12 mouse cellular contexts compared by ENCODE assay signal in the genomic region with DNA sequence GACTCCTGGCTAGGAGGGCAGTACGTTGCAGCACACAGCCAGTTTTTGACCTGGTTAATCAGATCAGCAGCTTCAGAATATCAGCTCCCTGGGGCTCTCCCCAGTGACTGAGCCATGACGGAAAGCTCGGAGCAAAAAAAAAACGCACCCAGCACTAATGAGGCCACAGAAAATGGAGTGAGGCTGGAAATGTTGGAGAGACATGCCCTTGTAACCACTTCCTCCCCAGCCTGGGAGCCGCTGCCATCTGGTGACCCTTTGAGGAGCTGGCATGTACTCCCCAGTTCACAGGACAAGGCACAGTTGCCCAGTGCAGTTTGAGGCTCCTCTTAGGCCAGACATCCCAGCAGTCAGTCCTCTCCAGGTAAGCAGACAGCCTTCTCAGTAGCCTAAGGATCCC. TPM values are rescaled to one million over a fixed set of nuclear protein-coding genes. Genes with fewer than 3 reads are reported as not detected.
A peak's percentile ranks its signal among the peaks of the same experiment; 100 is the strongest.
DNase-seq lines count a peak whose midpoint lies in the region; ATAC-seq lines count a peak whose summit lies in the region.
"Had no signal": no experiment of that assay in that cellular context is flagged by ENCODE, and none has a peak within 500 bp of the region (broad histone marks: within the 10 kb centered on the region; RNA-seq: fewer than 3 reads in every experiment).

No protein-coding gene starts in this region.

- H3K9ac ChIP-seq in liver, embryonic 12.5 days = peak overlapping the region; percentile 35; the same call in 1 of the 2 replicates
- H3K9ac ChIP-seq in liver, embryonic 11.5 days (ENCODE audit: low read depth, low read length) = no peak overlapping the region
- H3K9ac ChIP-seq in embryonic facial prominence, embryonic 14.5 days (ENCODE audit: low read depth, low read length) = no peak overlapping the region
- H3K9ac ChIP-seq: forebrain, embryonic 15.5 days had no signal

- intact Hi-C loops in heart, postnatal 10 days (cut with DNase I) = no loop called here

- H3K4me3 ChIP-seq in liver, embryonic 12.5 days = no peak overlapping the region
- no peak overlapping the region for H3K4me3 ChIP-seq in liver, embryonic 11.5 days (ENCODE audit: low read depth, low read length)
- no peak overlapping the region for H3K4me3 ChIP-seq in embryonic facial prominence, embryonic 14.5 days (ENCODE audit: low read depth, low read length)
- H3K4me3 ChIP-seq: forebrain, embryonic 15.5 days had no signal

- 68% methylated on average over 5 of the region's 5 CpGs for WGBS in liver, embryonic 12.5 days (ENCODE audit: insufficient replicate concordance)
- WGBS in liver, embryonic 11.5 days = 81% methylated on average over 5 of the region's 5 CpGs
- WGBS in embryonic facial prominence, embryonic 14.5 days = 69% methylated on average over 5 of the region's 5 CpGs

- no peak for ATAC-seq in liver, embryonic 12.5 days
- ATAC-seq in liver, embryonic 11.5 days (replicated peaks; ENCODE audit: low FRiP score) = no peak
- ATAC-seq in embryonic facial prominence, embryonic 14.5 days (ENCODE audit: low read depth) = no peak
- ATAC-seq in CD4-positive, CD25-positive, alpha-beta regulatory T cell, adult 4 months = no peak

- peak overlapping the region; percentile 45 for H3K27ac ChIP-seq in liver, embryonic 12.5 days
- H3K27ac ChIP-seq in liver, embryonic 11.5 days (ENCODE audit: low read depth, low read length) = no peak overlapping the region
- peak overlapping the region; percentile 48 for H3K27ac ChIP-seq in embryonic facial prominence, embryonic 14.5 days (replicated peaks; ENCODE audit: low read depth, low read length)
- H3K27ac ChIP-seq: forebrain, embryonic 15.5 days had no signal

- H3K4me1 ChIP-seq in liver, embryonic 12.5 days = peaks cover 46% of the 10 kb centered on the region
- peaks cover 30% of the 10 kb centered on the region for H3K4me1 ChIP-seq in liver, embryonic 11.5 days (replicated peaks; ENCODE audit: control insufficient read depth, insufficient read depth, low read length)
- peaks cover 27% of the 10 kb centered on the region for H3K4me1 ChIP-seq in embryonic facial prominence, embryonic 14.5 days (ENCODE audit: control insufficient read depth, insufficient read depth, low read length)

- peak; percentile 40 for DNase-seq in cerebellum, adult 11 months
- no peak for DNase-seq in cerebellum, adult 8-10 months
- DNase-seq in liver, embryonic 11.5 days (ENCODE audit: low spot score) = no peak
- peak; percentile 51 for DNase-seq in MN1 (ENCODE audit: low spot score)
- DNase-seq in embryonic facial prominence, embryonic 14.5 days (ENCODE audit: low spot score) = no peak
- no peak for DNase-seq in heart, postnatal 10 days
- DNase-seq: adrenal gland, postnatal 25 days; B cell, adult 2 months; lung, adult 18-20 months had no signal

- H3K4me2 ChIP-seq in liver, embryonic 12.5 days = no peak overlapping the region
- H3K4me2 ChIP-seq in liver, embryonic 11.5 days = no peak overlapping the region
- H3K4me2 ChIP-seq in embryonic facial prominence, embryonic 14.5 days (ENCODE audit: low read depth, low read length) = no peak overlapping the region
- H3K4me2 ChIP-seq: forebrain, embryonic 15.5 days had no signal

- no peaks in the 10 kb centered on the region for H3K27me3 ChIP-seq in liver, embryonic 12.5 days (replicated peaks)
- no peaks in the 10 kb centered on the region for H3K27me3 ChIP-seq in liver, embryonic 11.5 days (replicated peaks; ENCODE audit: control insufficient read depth, insufficient read depth, low read length)
- H3K27me3 ChIP-seq in embryonic facial prominence, embryonic 14.5 days (replicated peaks; ENCODE audit: control insufficient read depth, insufficient read depth, low read length) = no peaks in the 10 kb centered on the region
- H3K27me3 ChIP-seq: forebrain, embryonic 15.5 days had no signal

- H3K36me3 ChIP-seq in liver, embryonic 12.5 days = peaks cover 62% of the 10 kb centered on the region
- peaks cover 33% of the 10 kb centered on the region for H3K36me3 ChIP-seq in liver, embryonic 11.5 days (ENCODE audit: control insufficient read depth, insufficient read depth, low read length)
- peaks cover 59% of the 10 kb centered on the region for H3K36me3 ChIP-seq in embryonic facial prominence, embryonic 14.5 days (ENCODE audit: control insufficient read depth, insufficient read depth, low read length)

- no peaks in the 10 kb centered on the region for H3K9me3 ChIP-seq in liver, embryonic 12.5 days (replicated peaks)
- H3K9me3 ChIP-seq in liver, embryonic 11.5 days (ENCODE audit: control insufficient read depth, low read length) = no peaks in the 10 kb centered on the region
- no peaks in the 10 kb centered on the region for H3K9me3 ChIP-seq in embryonic facial prominence, embryonic 14.5 days (ENCODE audit: control insufficient read depth, low read length)
- H3K9me3 ChIP-seq: forebrain, embryonic 15.5 days had no signal

RNA-seq across cellular contexts. Expression of gene Inpp5e, which starts 1.1 kb away (rescaled TPM):
- polyA plus RNA-seq in liver, embryonic 12.5 days (2016; fragmentation: Nextera tagmentation; extraction: Ambion mirVana) = 10.1 and 12.3 TPM in 2 replicates
- polyA plus RNA-seq in liver, embryonic 11.5 days (2014; fragmentation: Nextera tagmentation; extraction: Ambion mirVana) = 17.7 and 19.2 TPM in 2 replicates
- 16.3 and 17.8 TPM in 2 replicates for polyA plus RNA-seq in embryonic facial prominence, embryonic 14.5 days (2014; fragmentation: Nextera tagmentation; extraction: Ambion mirVana)
- polyA plus RNA-seq in CD4-positive, CD25-positive, alpha-beta regulatory T cell, adult 4 months (2017; shearing (Covaris generic)) = 10 to 100 TPM in 1 of 2 experiments, 1 to 10 TPM in 1; 9.7 to 17.9 TPM
- total RNA-seq in heart, postnatal 10 days (2021) = 10 to 100 TPM; 15.3 to 17.1 TPM

RNA-seq across cellular contexts. Expression of gene Pmpca, which starts 21.0 kb away (rescaled TPM):
- 108 and 110 TPM in 2 replicates for polyA plus RNA-seq in liver, embryonic 12.5 days (2016; fragmentation: Nextera tagmentation; extraction: Ambion mirVana)
- polyA plus RNA-seq in liver, embryonic 11.5 days (2014; fragmentation: Nextera tagmentation; extraction: Ambion mirVana) = 147 and 150 TPM in 2 replicates
- polyA plus RNA-seq in embryonic facial prominence, embryonic 14.5 days (2014; fragmentation: Nextera tagmentation; extraction: Ambion mirVana) = 71.9 and 72.3 TPM in 2 replicates
- 100 to 1,000 TPM in 1 of 2 experiments, 10 to 100 TPM in 1; 84.7 to 128 TPM for polyA plus RNA-seq in CD4-positive, CD25-positive, alpha-beta regulatory T cell, adult 4 months (2017; shearing (Covaris generic))
- 100 to 1,000 TPM; 116 to 130 TPM for total RNA-seq in heart, postnatal 10 days (2021)

RNA-seq across cellular contexts. Expression of gene Entr1, which starts 21.0 kb away (rescaled TPM):
- polyA plus RNA-seq in liver, embryonic 12.5 days (2016; fragmentation: Nextera tagmentation; extraction: Ambion mirVana) = 74.9 and 76.2 TPM in 2 replicates
- 94.4 and 95.7 TPM in 2 replicates for polyA plus RNA-seq in liver, embryonic 11.5 days (2014; fragmentation: Nextera tagmentation; extraction: Ambion mirVana)
- polyA plus RNA-seq in embryonic facial prominence, embryonic 14.5 days (2014; fragmentation: Nextera tagmentation; extraction: Ambion mirVana) = 102 and 109 TPM in 2 replicates
- polyA plus RNA-seq in CD4-positive, CD25-positive, alpha-beta regulatory T cell, adult 4 months (2017; shearing (Covaris generic)) = 10 to 100 TPM; 38.2 to 38.9 TPM
- 10 to 100 TPM; 58.5 to 58.8 TPM for total RNA-seq in heart, postnatal 10 days (2021)

RNA-seq across cellular contexts. Expression of gene Snapc4, which starts 29.6 kb away (rescaled TPM):
- polyA plus RNA-seq in liver, embryonic 12.5 days (2016; fragmentation: Nextera tagmentation; extraction: Ambion mirVana) = 20.6 and 24.7 TPM in 2 replicates
- 36.4 and 41.6 TPM in 2 replicates for polyA plus RNA-seq in liver, embryonic 11.5 days (2014; fragmentation: Nextera tagmentation; extraction: Ambion mirVana)
- 20.2 and 22.9 TPM in 2 replicates for polyA plus RNA-seq in embryonic facial prominence, embryonic 14.5 days (2014; fragmentation: Nextera tagmentation; extraction: Ambion mirVana)
- polyA plus RNA-seq in CD4-positive, CD25-positive, alpha-beta regulatory T cell, adult 4 months (2017; shearing (Covaris generic)) = 10 to 100 TPM; 25.6 to 56.4 TPM
- 10 to 100 TPM; 13.0 to 15.5 TPM for total RNA-seq in heart, postnatal 10 days (2021)

RNA-seq across cellular contexts. Expression of gene Sec16a, which starts 34.9 kb away (rescaled TPM):
- polyA plus RNA-seq in liver, embryonic 12.5 days (2016; fragmentation: Nextera tagmentation; extraction: Ambion mirVana) = 13.0 and 14.4 TPM in 2 replicates
- polyA plus RNA-seq in liver, embryonic 11.5 days (2014; fragmentation: Nextera tagmentation; extraction: Ambion mirVana) = 33.7 TPM in 2 replicates
- polyA plus RNA-seq in embryonic facial prominence, embryonic 14.5 days (2014; fragmentation: Nextera tagmentation; extraction: Ambion mirVana) = 38.6 and 42.0 TPM in 2 replicates
- polyA plus RNA-seq in CD4-positive, CD25-positive, alpha-beta regulatory T cell, adult 4 months (2017; shearing (Covaris generic)) = 10 to 100 TPM; 24.8 to 31.7 TPM
- 10 to 100 TPM; 38.2 to 45.5 TPM for total RNA-seq in heart, postnatal 10 days (2021)

Comparison
In these comparisons a context has a peak if more than half of its experiments do, and no peak if none do; other contexts are left out.
1. DNase-seq: peak in cerebellum, adult 11 months (single experiment) and MN1 (single experiment); none in cerebellum, adult 8-10 months (single experiment), liver, embryonic 11.5 days (single experiment), embryonic facial prominence, embryonic 14.5 days (single experiment) and heart, postnatal 10 days (0 of 2).